ENCODE assay signal across 15 mouse cellular contexts in genomic region chr5:149623815-149624675, GRCm38 (mm10). TPM values are rescaled to one million over a fixed set of nuclear protein-coding genes. Genes with fewer than 3 reads are reported as not detected.
DNase-seq lines count a peak whose midpoint lies in the region; ATAC-seq and TF ChIP-seq lines count a peak whose summit lies in the region.
"Had no signal": no experiment of that assay in that cellular context is flagged by ENCODE, and none has a peak within 500 bp of the region (broad histone marks: within the 10 kb centered on the region; RNA-seq: fewer than 3 reads in every experiment).

No protein-coding gene starts in this region.

- no peak overlapping the region for H3K4me3 ChIP-seq in heart, embryonic 13.5 days
- no peak overlapping the region for H3K4me3 ChIP-seq in midbrain, embryonic 14.5 days (replicated peaks; ENCODE audit: low read depth, low read length)
- no peak overlapping the region for H3K4me3 ChIP-seq in forebrain, postnatal 0 days (ENCODE audit: low read depth, low read length)
- H3K4me3 ChIP-seq in forebrain, embryonic 14.5 days (ENCODE audit: low read depth, low read length), result no peak overlapping the region
- H3K4me3 ChIP-seq: embryonic facial prominence, embryonic 12.5 days; limb, embryonic 10.5 days had no signal

- no peaks in the 10 kb centered on the region for H3K27me3 ChIP-seq in heart, embryonic 13.5 days (replicated peaks)
- no peaks in the 10 kb centered on the region for H3K27me3 ChIP-seq in midbrain, embryonic 14.5 days (ENCODE audit: control insufficient read depth, insufficient read depth, low read length)
- H3K27me3 ChIP-seq in forebrain, postnatal 0 days (ENCODE audit: insufficient read depth, low read length), result no peaks in the 10 kb centered on the region
- no peaks in the 10 kb centered on the region for H3K27me3 ChIP-seq in forebrain, embryonic 14.5 days (replicated peaks; ENCODE audit: control insufficient read depth, insufficient read depth, low read length)
- H3K27me3 ChIP-seq: embryonic facial prominence, embryonic 12.5 days had no signal

- no peak for DNase-seq in heart, postnatal 10 days
- DNase-seq in 3T3-L1 (ENCODE audit: low read depth, low spot score), result peak; percentile 90
- DNase-seq in NIH3T3 (ENCODE audit: low read depth), result peak; percentile 70
- peak; percentile 52 for DNase-seq in liver
- no peak for DNase-seq in midbrain, embryonic 14.5 days
- no peak for DNase-seq in forebrain, postnatal 0 days
- DNase-seq in forebrain, embryonic 14.5 days (ENCODE audit: low spot score), result no peak
- DNase-seq: cerebellum, adult 18-20 months; lung, postnatal 10 days; right cerebral cortex, postnatal 4 days; thymus, postnatal 14 days had no signal

- no peak for TF ChIP-seq CTCF in forebrain, postnatal 0 days (IDR thresholded peaks at IDR 0.05; ENCODE audit: low read depth)

- no peak overlapping the region for H3K4me2 ChIP-seq in heart, embryonic 13.5 days
- H3K4me2 ChIP-seq in midbrain, embryonic 14.5 days (ENCODE audit: low read length), result no peak overlapping the region
- H3K4me2 ChIP-seq in forebrain, postnatal 0 days (ENCODE audit: low read depth), result no peak overlapping the region
- H3K4me2 ChIP-seq in forebrain, embryonic 14.5 days (ENCODE audit: low read length), result no peak overlapping the region
- H3K4me2 ChIP-seq: embryonic facial prominence, embryonic 12.5 days had no signal

- peak; percentile 66; the same call in 1 of the 2 replicates for ATAC-seq in heart, embryonic 13.5 days (ENCODE audit: extremely low read depth, insufficient number of reproducible peaks, low FRiP score, low TSS enrichment)
- ATAC-seq in midbrain, embryonic 14.5 days (ENCODE audit: low FRiP score, low TSS enrichment), result no peak
- ATAC-seq in forebrain, postnatal 0 days, result no peak
- no peak for ATAC-seq in forebrain, embryonic 14.5 days
- ATAC-seq: inflammation-experienced regulatory T-cells, adult 6 months had no signal

- H3K9ac ChIP-seq in heart, embryonic 13.5 days, result no peak overlapping the region
- no peak overlapping the region for H3K9ac ChIP-seq in midbrain, embryonic 14.5 days (replicated peaks; ENCODE audit: low read length)
- H3K9ac ChIP-seq in forebrain, postnatal 0 days, result no peak overlapping the region
- no peak overlapping the region for H3K9ac ChIP-seq in forebrain, embryonic 14.5 days (ENCODE audit: low read length)
- H3K9ac ChIP-seq: embryonic facial prominence, embryonic 12.5 days had no signal

- no peaks in the 10 kb centered on the region for H3K9me3 ChIP-seq in heart, embryonic 13.5 days
- no peaks in the 10 kb centered on the region for H3K9me3 ChIP-seq in midbrain, embryonic 14.5 days (ENCODE audit: control insufficient read depth, low read length)
- H3K9me3 ChIP-seq in forebrain, postnatal 0 days (ENCODE audit: low read length), result no peaks in the 10 kb centered on the region
- no peaks in the 10 kb centered on the region for H3K9me3 ChIP-seq in forebrain, embryonic 14.5 days (replicated peaks; ENCODE audit: control insufficient read depth, low read length)
- H3K9me3 ChIP-seq: embryonic facial prominence, embryonic 12.5 days; limb, embryonic 10.5 days had no signal

- H3K36me3 ChIP-seq in heart, embryonic 13.5 days, result peaks cover 97% of the 10 kb centered on the region
- peaks cover 97% of the 10 kb centered on the region for H3K36me3 ChIP-seq in midbrain, embryonic 14.5 days (ENCODE audit: control insufficient read depth, insufficient read depth, low read length)
- H3K36me3 ChIP-seq in forebrain, postnatal 0 days (ENCODE audit: insufficient read depth), result peaks cover 77% of the 10 kb centered on the region
- H3K36me3 ChIP-seq in forebrain, embryonic 14.5 days (ENCODE audit: control insufficient read depth, insufficient read depth, low read length), result peaks cover 96% of the 10 kb centered on the region

- intact Hi-C loops in heart, postnatal 10 days (cut with DNase I), result no loop called here

- WGBS in heart, embryonic 13.5 days, result 55% methylated on average over 8 of the region's 8 CpGs
- 94% methylated on average over 8 of the region's 8 CpGs for WGBS in midbrain, embryonic 14.5 days
- WGBS in forebrain, postnatal 0 days, result 91% methylated on average over 8 of the region's 8 CpGs
- 90% methylated on average over 8 of the region's 8 CpGs for WGBS in forebrain, embryonic 14.5 days

- H3K27ac ChIP-seq in heart, embryonic 13.5 days (replicated peaks), result peak overlapping the region; percentile 51
- no peak overlapping the region for H3K27ac ChIP-seq in midbrain, embryonic 14.5 days (replicated peaks; ENCODE audit: low read depth, low read length)
- H3K27ac ChIP-seq in forebrain, postnatal 0 days (ENCODE audit: low read depth, low read length), result no peak overlapping the region
- H3K27ac ChIP-seq in forebrain, embryonic 14.5 days (ENCODE audit: low read depth, low read length), result no peak overlapping the region
- H3K27ac ChIP-seq: embryonic facial prominence, embryonic 12.5 days; limb, embryonic 10.5 days had no signal

- 0 out of 2 replicates have a peak, but pooled peaks cover 8% of the 10 kb centered on the region for H3K4me1 ChIP-seq in heart, embryonic 13.5 days
- no peaks in the 10 kb centered on the region for H3K4me1 ChIP-seq in midbrain, embryonic 14.5 days (ENCODE audit: control insufficient read depth, insufficient read depth, low read length)
- no peaks in the 10 kb centered on the region for H3K4me1 ChIP-seq in forebrain, postnatal 0 days (ENCODE audit: insufficient read depth)
- H3K4me1 ChIP-seq in forebrain, embryonic 14.5 days (ENCODE audit: control insufficient read depth, insufficient read depth, low read length), result no peaks in the 10 kb centered on the region
- H3K4me1 ChIP-seq: embryonic facial prominence, embryonic 12.5 days; limb, embryonic 10.5 days had no signal

RNA-seq across cellular contexts. Expression of gene Hsph1, which starts 12.1 kb away (rescaled TPM):
- 30.1 and 30.7 TPM in 2 replicates for polyA plus RNA-seq in heart, embryonic 13.5 days (2015; fragmentation: Nextera tagmentation; extraction: Ambion mirVana)
- 10 to 100 TPM; 14.2 to 20.8 TPM for total RNA-seq in heart, postnatal 10 days (2021)
- polyA plus RNA-seq in midbrain, embryonic 14.5 days (2014; fragmentation: Nextera tagmentation; extraction: Ambion mirVana), result 59.8 and 104 TPM in 2 replicates
- total RNA-seq in forebrain, postnatal 0 days (2014; rRNA removed), result 41.2 and 49.2 TPM in 2 replicates
- 68.4 and 78.6 TPM in 2 replicates for polyA plus RNA-seq in forebrain, postnatal 0 days (2015; fragmentation: Nextera tagmentation; extraction: Ambion mirVana)
- 86.0 and 106 TPM in 2 replicates for polyA plus RNA-seq in forebrain, embryonic 14.5 days (2014; fragmentation: Nextera tagmentation; extraction: Ambion mirVana)

RNA-seq across cellular contexts. Expression of gene B3glct, which starts 54.0 kb away (rescaled TPM):
- polyA plus RNA-seq in heart, embryonic 13.5 days (2015; fragmentation: Nextera tagmentation; extraction: Ambion mirVana), result 9.4 and 9.5 TPM in 2 replicates
- 1 to 10 TPM; 9.7 to 10.0 TPM for total RNA-seq in heart, postnatal 10 days (2021)
- polyA plus RNA-seq in midbrain, embryonic 14.5 days (2014; fragmentation: Nextera tagmentation; extraction: Ambion mirVana), result 18.2 and 19.0 TPM in 2 replicates
- 16.5 and 19.9 TPM in 2 replicates for total RNA-seq in forebrain, postnatal 0 days (2014; rRNA removed)
- 12.4 and 13.1 TPM in 2 replicates for polyA plus RNA-seq in forebrain, postnatal 0 days (2015; fragmentation: Nextera tagmentation; extraction: Ambion mirVana)
- polyA plus RNA-seq in forebrain, embryonic 14.5 days (2014; fragmentation: Nextera tagmentation; extraction: Ambion mirVana), result 16.1 and 17.1 TPM in 2 replicates

Comparison
In these comparisons a context has a peak if more than half of its experiments do, and no peak if none do; other contexts are left out.
1. DNase-seq: peak in 3T3-L1 (single experiment), NIH3T3 (single experiment) and liver (single experiment); none in heart, postnatal 10 days (0 of 2), midbrain, embryonic 14.5 days (single experiment), forebrain, postnatal 0 days (single experiment) and forebrain, embryonic 14.5 days (single experiment).